Mouse (Mus musculus) heart, adult 18-20 months (tissue): ENCODE data around the gene Tmem185b. TPM values are rescaled to one million over a fixed set of nuclear protein-coding genes. Genes with fewer than 3 reads are reported as not detected.
A peak's percentile ranks its signal among the peaks of the same experiment; 100 is the strongest.

Experiments
- DNase-seq, 2 experiments: peaks; one replicate each; pipeline ENCODE4 v3.0.0; 2021 to 2022; ENCODE audit warnings: mixed read lengths in 1 of 2
- total RNA-seq, 2 experiments: library from RNA; stranded (reverse); gene quantifications; 2 replicates each; pipeline ENCODE4 v1.2.3; 2021

Gene Tmem185b
- total RNA-seq, 2 experiments from 2014 or later: 13.5 to 15.6 TPM

- DNase-seq: no peak
Measured at GRCm38 (mm10) chr1:119540836-119541557, 15.0 kb downstream of the Tmem185b start.

- DNase-seq: no peak
Measured at GRCm38 (mm10) chr1:119541570-119541969, 15.6 kb downstream of the Tmem185b start.

- no peak for DNase-seq
Measured at GRCm38 (mm10) chr1:119543316-119543715, 17.4 kb downstream of the Tmem185b start.

- DNase-seq: no peak
Measured at GRCm38 (mm10) chr1:119544611-119545155, 18.7 kb downstream of the Tmem185b start.

- no peak for DNase-seq
Measured at GRCm38 (mm10) chr1:119545164-119545563, 19.2 kb downstream of the Tmem185b start.

- no peak for DNase-seq
Measured at GRCm38 (mm10) chr1:119545671-119546070, 19.7 kb downstream of the Tmem185b start.

- no peak for DNase-seq
Measured at GRCm38 (mm10) chr1:119546490-119546889, 20.5 kb downstream of the Tmem185b start.

GRCm38 (mm10) chr1:119548668-119549326 is 22.8 kb downstream of the Tmem185b start:
- DNase-seq: peak; percentile 71 to 88

GRCm38 (mm10) chr1:119549327-119549689 is 23.3 kb downstream of the Tmem185b start:
- DNase-seq: no peak

- DNase-seq: no peak
Measured at GRCm38 (mm10) chr1:119550064-119550463, 24.1 kb downstream of the Tmem185b start.

GRCm38 (mm10) chr1:119551651-119552050 is 25.7 kb downstream of the Tmem185b start:
- DNase-seq: no peak

GRCm38 (mm10) chr1:119555651-119556050 is 29.7 kb downstream of the Tmem185b start:
- peak; percentile 25 to 61 for DNase-seq

- DNase-seq: peak; percentile 14 to 27
Measured at GRCm38 (mm10) chr1:119557641-119558395, 31.9 kb downstream of the Tmem185b start.

GRCm38 (mm10) chr1:119565531-119565930 is 39.6 kb downstream of the Tmem185b start:
- DNase-seq: no peak

- DNase-seq: no peak
Measured at GRCm38 (mm10) chr1:119570134-119570533, 44.2 kb downstream of the Tmem185b start.

Other genes starting within 250 kb of the Tmem185b start
- 1 to 10 TPM; 1.2 to 1.4 TPM for gene Inhbb, start 103.9 kb upstream of the Tmem185b start, total RNA-seq
- 10 to 100 TPM; 25.0 to 27.9 TPM for gene Ralb, start 21.4 kb upstream of the Tmem185b start, total RNA-seq
- gene Epb41l5, start 122.8 kb downstream of the Tmem185b start, total RNA-seq: 1 to 10 TPM; 5.3 to 6.7 TPM